Mouse (Mus musculus) C2C12 (cell line): ENCODE measurements around the gene Cdk5r1. TPM values are rescaled to one million over a fixed set of nuclear protein-coding genes. Genes with fewer than 3 reads are reported as not detected.

Source experiments
- H3K27me3 ChIP-seq: one replicate; pipeline ENCODE4 v1.6.1; 2011; ENCODE audit not compliant: control insufficient read depth, insufficient read depth, insufficient read length
- H3K36me3 ChIP-seq: one replicate; pipeline ENCODE4 v1.6.1; 2011; ENCODE audit not compliant: control insufficient read depth, insufficient read depth
- H3K4me3 ChIP-seq: one replicate; pipeline ENCODE4 v1.5.1; 2011; ENCODE audit warnings: mild to moderate bottlenecking, control low read depth; ENCODE audit not compliant: poor library complexity, insufficient read depth, severe bottlenecking
- H3K79me2 ChIP-seq: one replicate; pipeline ENCODE4 v1.6.1; 2011; ENCODE audit not compliant: control insufficient read depth, insufficient read depth
- H3K79me3 ChIP-seq: one replicate; pipeline ENCODE4 v1.6.1; 2011; ENCODE audit warnings: low read depth, control low read depth
- H3ac ChIP-seq: one replicate; pipeline ENCODE3; 2011; ENCODE audit warnings: low read depth; ENCODE audit not compliant: control insufficient read depth, insufficient read length
- MYOG ChIP-seq: IDR thresholded peaks from one replicate; pipeline ENCODE4 v1.6.1; 2011; ENCODE audit not compliant: control insufficient read depth, insufficient read length; ENCODE audit errors: extremely low read depth
- USF1 ChIP-seq: IDR thresholded peaks from one replicate; pipeline ENCODE4 v1.6.1; 2011; ENCODE audit warnings: low read depth, mild to moderate bottlenecking, control low read depth, moderate library complexity
- polyA plus RNA-seq: library from polyadenylated mRNA; unstranded; fragments of >200 nt; fragmentation: generic; extraction: Trizol; gene quantifications from one replicate; pipeline ENCODE4 v1.2.1, GENCODE M21; 2012; ENCODE audit warnings: missing spikeins

Cdk5r1 gene
- polyA plus RNA-seq, 1 experiment = 4.7 TPM

DNA sequence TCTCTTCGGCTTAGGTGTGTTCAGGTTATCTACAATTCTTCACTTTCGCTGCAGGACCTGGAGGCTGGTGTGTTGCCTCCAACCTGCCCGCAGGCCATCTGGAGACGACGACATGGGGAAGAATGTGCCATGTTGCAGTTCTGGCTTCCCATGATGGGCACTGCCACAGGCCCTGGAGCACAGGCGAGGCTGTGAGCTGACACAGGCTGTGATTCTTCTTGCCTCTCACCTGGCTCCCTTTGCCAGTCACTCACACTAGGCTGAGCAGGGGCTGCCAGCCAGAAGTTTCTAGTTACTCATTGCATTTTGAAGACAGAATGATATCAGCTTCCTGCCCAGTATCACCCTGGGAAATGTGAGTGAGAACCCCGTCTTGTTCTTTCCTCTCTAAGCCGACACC lies 52.3 kb downstream of the Cdk5r1 start:
- Histone ChIP-seq H3K36me3 (no peaks in the 10 kb centered on the region), H3K79me3 (no peaks in the 10 kb centered on the region), H3K27me3 (no peaks in the 10 kb centered on the region), H3K79me2 (no peaks in the 10 kb centered on the region), H3ac (no peak overlapping the region), H3K4me3 (no peak overlapping the region)
- TF ChIP-seq MYOG (no peak), USF1 (no peak)

Other genes starting within 250 kb of the Cdk5r1 start
- gene Rhbdl3, start 176.1 kb upstream of the Cdk5r1 start, polyA plus RNA-seq = 0.22 TPM
- 4.3 TPM for gene 5730455P16Rik, start 99.0 kb upstream of the Cdk5r1 start, polyA plus RNA-seq
- gene Zfp207, start 93.7 kb upstream of the Cdk5r1 start, polyA plus RNA-seq = 92.9 TPM
- 82.9 TPM for gene Psmd11, start 48.4 kb upstream of the Cdk5r1 start, polyA plus RNA-seq